Mouse (Mus musculus): ENCODE measurements around the gene Epb41l5. TPM values are rescaled to one million over a fixed set of nuclear protein-coding genes. Genes with fewer than 3 reads are reported as not detected.

Epb41l5 gene
- polyA plus RNA-seq, 1 experiment, result not detected

DNA sequence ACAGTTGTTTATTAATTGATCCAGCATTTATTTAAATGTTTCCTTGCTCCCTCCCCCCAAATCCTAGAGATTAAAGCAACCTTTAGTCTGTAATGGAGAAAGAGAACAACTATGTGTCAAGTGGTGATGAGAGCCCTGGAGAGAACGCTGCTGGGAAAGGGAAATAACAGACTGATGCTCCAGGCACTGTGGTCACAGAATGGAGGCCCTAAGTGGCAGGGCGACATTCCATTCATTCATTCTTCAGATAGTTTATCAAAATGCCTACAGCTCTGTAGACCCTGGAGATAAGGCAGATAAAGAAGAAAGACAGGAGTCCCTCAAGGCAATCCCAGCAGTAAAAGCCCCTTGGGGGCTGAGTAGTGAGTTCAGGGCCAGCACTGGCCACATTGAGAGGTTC lies 827 bp upstream of the Epb41l5 start:
- WGBS, result 79% methylated on average over 2 of the region's 2 CpGs
- no peaks in the 10 kb centered on the region for H3K4me1 ChIP-seq (ENCODE audit: control insufficient read depth, insufficient read depth, low read length)
- TF ChIP-seq POLR2A (IDR thresholded peaks at IDR 0.05; ENCODE audit: insufficient read depth, low read depth, low read length) (no peak), CTCF (IDR thresholded peaks at IDR 0.05; ENCODE audit: insufficient read depth, low read depth, low read length) (no peak)
- no peak overlapping the region for H3K27ac ChIP-seq (ENCODE audit: insufficient read depth, low read depth, low read length)
- no peak overlapping the region for H3K4me3 ChIP-seq (ENCODE audit: insufficient read depth, low read depth, low read length)

DNA sequence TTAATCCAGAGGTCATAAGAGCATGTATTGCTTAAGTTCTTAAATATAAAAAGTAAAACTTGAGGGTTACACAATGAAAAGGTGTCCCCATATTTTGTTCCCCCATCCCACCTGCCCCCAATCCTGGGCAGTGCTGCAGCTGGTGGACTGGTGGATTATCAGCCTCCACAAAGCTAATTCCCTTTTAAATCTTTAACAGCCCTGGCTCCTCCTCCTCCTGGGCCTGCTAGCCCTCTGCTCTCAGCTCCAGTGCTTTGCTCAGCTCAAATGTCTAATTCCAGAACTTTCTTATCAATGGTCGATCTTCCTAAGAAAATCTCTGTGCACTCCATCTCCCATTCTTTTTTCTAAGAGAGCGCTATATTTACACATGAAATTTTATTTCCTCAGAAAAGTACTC lies 2.4 kb downstream of the Epb41l5 start:
- 72% methylated on average over 2 of the region's 2 CpGs for WGBS
- peaks cover 3% of the 10 kb centered on the region; the same call in 1 of the 2 replicates for H3K4me1 ChIP-seq (ENCODE audit: control insufficient read depth, insufficient read depth, low read length)
- H3K27ac ChIP-seq (ENCODE audit: insufficient read depth, low read depth, low read length), result no peak overlapping the region
- TF ChIP-seq CTCF (IDR thresholded peaks at IDR 0.05; ENCODE audit: insufficient read depth, low read depth, low read length), result no peak
- H3K4me3 ChIP-seq (ENCODE audit: insufficient read depth, low read depth, low read length), result no peak overlapping the region

DNA sequence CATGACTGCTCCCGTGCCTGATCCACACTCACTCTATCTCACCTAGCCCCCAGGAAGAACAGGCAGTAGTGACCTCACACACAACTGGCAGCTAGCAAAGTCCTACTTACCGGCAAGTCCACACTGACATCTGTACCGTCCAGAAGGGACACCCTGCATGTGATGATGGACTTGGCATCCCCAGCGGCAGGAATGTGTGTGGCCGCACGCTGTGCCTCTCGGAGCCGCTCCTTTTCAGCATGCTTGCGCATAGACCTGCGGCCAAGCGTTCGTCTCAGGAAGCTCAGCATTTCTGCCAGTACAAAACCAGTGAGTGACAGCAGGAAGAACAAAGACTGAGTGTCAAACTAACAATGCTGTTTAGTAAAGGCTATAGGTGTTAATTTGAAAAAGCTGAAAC lies 6.4 kb downstream of the Epb41l5 start:
- Histone ChIP-seq H3K4me3 (ENCODE audit: insufficient read depth, low read depth, low read length) (no peak overlapping the region), H3K27ac (ENCODE audit: insufficient read depth, low read depth, low read length) (no peak overlapping the region), H3K4me1 (ENCODE audit: control insufficient read depth, insufficient read depth, low read length) (peaks cover 3% of the 10 kb centered on the region; the same call in 1 of the 2 replicates)
- WGBS, result 58% methylated on average over 12 of the region's 12 CpGs
- TF ChIP-seq POLR2A (IDR thresholded peaks at IDR 0.05; ENCODE audit: insufficient read depth, low read depth, low read length) (no peak), CTCF (IDR thresholded peaks at IDR 0.05; ENCODE audit: insufficient read depth, low read depth, low read length) (no peak)

DNA sequence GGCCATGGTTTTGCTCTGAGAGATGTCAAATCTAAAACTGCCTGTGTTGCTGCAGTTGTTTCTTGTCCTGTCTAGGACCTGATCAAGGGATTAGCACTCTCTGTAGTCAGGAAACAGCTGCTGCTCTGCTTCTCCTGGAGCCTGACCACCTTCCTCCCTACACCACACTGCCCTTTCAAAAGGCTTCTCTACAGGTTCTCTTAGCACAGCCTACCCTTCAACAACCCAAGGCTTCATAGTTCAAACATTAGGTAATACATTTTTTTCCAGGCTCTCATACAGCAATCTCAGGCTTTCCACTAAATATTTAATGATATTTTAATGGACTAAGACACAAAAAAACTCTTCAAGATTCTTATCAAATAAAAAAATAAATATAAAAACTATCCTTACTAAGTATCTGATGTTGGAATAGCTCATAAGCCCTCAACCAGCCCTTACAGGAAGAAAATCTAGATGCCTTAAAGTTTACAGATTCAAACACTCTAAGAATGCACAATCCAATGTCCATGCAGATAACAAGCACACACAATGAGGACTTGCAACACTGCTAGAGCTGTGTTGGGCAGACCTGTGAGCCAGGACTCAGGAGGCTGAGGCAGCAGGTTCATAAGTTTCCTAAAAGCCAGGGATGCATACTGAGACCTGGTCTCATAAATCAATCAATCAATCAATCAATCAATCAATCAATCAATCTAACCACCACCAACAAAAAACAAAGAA lies 7.5 kb downstream of the Epb41l5 start:
- Histone ChIP-seq H3K4me3 (ENCODE audit: insufficient read depth, low read depth, low read length) (no peak overlapping the region), H3K4me1 (ENCODE audit: control insufficient read depth, insufficient read depth, low read length) (peaks cover 3% of the 10 kb centered on the region; the same call in 1 of the 2 replicates)
- no peak for TF ChIP-seq POLR2A (IDR thresholded peaks at IDR 0.05; ENCODE audit: insufficient read depth, low read depth, low read length)
- TF ChIP-seq CTCF (IDR thresholded peaks at IDR 0.05; ENCODE audit: insufficient read depth, low read depth, low read length), result no peak

DNA sequence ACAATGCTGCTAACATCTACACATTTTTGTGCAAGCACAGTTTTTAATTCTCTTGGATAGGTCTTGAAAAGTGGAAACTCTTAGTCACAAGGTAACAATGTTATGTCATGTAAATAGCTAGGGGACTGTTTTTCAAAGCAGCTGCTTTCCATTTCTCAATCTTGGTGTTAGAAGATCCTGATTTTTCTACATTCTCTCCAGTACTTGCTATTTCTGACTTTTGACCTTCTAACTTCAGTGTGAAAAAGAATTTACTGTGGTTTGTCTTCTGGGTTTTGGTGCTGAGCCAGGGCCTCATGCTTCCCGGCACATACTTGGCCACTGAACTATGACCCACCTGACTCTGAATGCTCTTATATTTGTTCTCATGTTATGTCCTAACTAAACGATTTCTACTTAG lies 8.8 kb downstream of the Epb41l5 start:
- TF ChIP-seq POLR2A (IDR thresholded peaks at IDR 0.05; ENCODE audit: insufficient read depth, low read depth, low read length) (no peak), CTCF (IDR thresholded peaks at IDR 0.05; ENCODE audit: insufficient read depth, low read depth, low read length) (no peak)
- peaks cover 3% of the 10 kb centered on the region; the same call in 1 of the 2 replicates for H3K4me1 ChIP-seq (ENCODE audit: control insufficient read depth, insufficient read depth, low read length)
- H3K4me3 ChIP-seq (ENCODE audit: insufficient read depth, low read depth, low read length), result no peak overlapping the region
- 75% methylated on average over 2 of the region's 2 CpGs for WGBS
- H3K27ac ChIP-seq (ENCODE audit: insufficient read depth, low read depth, low read length), result no peak overlapping the region

More for the DNA sequence above, 7.5 kb downstream of the Epb41l5 start:
- H3K27ac ChIP-seq (ENCODE audit: insufficient read depth, low read depth, low read length), result no peak overlapping the region

DNA sequence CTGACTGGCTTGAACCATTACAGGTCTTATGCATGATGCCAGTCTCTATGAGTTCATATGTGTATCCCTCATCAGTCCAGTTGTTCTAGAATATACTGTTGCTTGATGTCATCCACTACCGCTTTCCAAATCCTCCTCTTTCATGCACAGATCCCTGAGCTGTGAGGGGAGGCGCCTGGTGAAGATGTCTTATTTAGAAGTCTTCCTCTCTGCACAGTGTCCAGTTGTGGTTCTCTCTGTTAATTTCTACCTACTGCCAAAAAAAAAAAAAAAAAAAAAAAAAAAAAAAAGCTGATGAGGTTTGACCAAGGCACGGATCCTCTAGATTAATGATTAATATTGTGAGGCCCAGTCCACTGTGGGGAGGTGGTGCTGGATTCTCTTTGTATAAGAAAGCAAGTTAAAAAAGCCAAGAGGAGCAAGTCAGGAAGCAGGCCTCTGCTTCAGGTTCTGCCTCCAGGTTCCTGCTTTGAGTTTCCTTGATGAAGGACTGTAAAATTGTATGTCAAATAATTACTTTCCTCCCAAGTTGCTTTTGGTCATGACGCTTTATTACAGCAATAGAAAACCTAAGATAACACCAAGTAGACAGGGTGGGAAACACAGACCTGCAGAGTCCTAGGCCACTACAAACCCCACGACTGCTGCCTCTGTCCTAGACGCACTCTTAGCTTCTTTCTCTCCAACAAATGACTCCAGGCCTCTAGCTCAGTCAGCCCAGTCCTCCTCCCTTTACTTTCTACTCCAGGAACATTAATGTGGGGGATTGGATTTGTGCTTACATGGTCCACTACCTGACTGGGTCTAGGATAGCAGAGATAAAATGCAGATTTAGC lies 11.4 kb downstream of the Epb41l5 start:
- Histone ChIP-seq H3K4me1 (ENCODE audit: control insufficient read depth, insufficient read depth, low read length) (no peaks in the 10 kb centered on the region), H3K27ac (ENCODE audit: insufficient read depth, low read depth, low read length) (no peak overlapping the region), H3K4me3 (ENCODE audit: insufficient read depth, low read depth, low read length) (no peak overlapping the region)
- no peak for TF ChIP-seq CTCF (IDR thresholded peaks at IDR 0.05; ENCODE audit: insufficient read depth, low read depth, low read length)
- no peak for TF ChIP-seq POLR2A (IDR thresholded peaks at IDR 0.05; ENCODE audit: insufficient read depth, low read depth, low read length)
- WGBS, result 94% methylated on average over 6 of the region's 6 CpGs

DNA sequence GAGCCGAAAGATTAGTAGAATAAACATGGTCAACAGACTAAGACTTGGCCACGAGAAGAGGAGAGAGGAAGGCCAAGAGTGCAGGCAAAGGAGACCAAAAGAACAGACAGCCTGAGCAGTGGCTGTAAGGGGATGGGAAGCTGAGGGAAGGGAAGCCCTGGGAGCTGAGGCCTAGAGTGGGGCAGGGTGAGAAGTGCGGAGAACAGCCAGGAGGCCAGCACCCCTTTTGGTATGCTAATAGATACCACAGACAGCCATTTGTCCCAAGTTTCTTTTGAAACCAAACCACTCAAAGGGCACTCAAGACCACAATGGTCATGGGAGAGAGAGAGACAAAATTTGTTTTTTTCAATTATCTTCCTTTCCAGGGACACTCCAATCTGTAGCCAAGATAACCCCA lies 14.1 kb downstream of the Epb41l5 start:
- Histone ChIP-seq H3K4me1 (ENCODE audit: control insufficient read depth, insufficient read depth, low read length) (no peaks in the 10 kb centered on the region), H3K4me3 (ENCODE audit: insufficient read depth, low read depth, low read length) (no peak overlapping the region), H3K27ac (ENCODE audit: insufficient read depth, low read depth, low read length) (no peak overlapping the region)
- WGBS, result 65% methylated on average over 3 of the region's 3 CpGs
- TF ChIP-seq CTCF (IDR thresholded peaks at IDR 0.05; ENCODE audit: insufficient read depth, low read depth, low read length) (no peak), POLR2A (IDR thresholded peaks at IDR 0.05; ENCODE audit: insufficient read depth, low read depth, low read length) (no peak)

DNA sequence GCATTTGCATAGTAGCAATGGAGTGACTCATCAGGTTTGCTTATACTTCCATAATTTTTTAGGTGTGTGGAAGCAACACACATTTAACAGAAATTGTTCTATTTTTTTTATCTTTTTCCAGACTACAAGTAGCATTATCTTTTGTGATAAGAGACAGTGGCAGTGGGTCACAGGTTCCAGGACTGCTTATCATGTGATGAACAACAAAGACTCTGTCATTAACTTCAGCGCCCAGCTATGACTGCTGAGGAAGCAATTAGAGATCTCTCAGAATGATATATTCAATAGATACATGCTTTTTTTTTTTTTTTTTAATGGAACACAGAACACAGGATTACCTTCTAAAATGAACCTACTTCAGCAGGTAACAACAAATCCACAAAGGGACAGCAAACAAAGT lies 18.4 kb downstream of the Epb41l5 start:
- no peak overlapping the region for H3K27ac ChIP-seq (ENCODE audit: insufficient read depth, low read depth, low read length)
- no peak overlapping the region for H3K4me3 ChIP-seq (ENCODE audit: insufficient read depth, low read depth, low read length)
- TF ChIP-seq POLR2A (IDR thresholded peaks at IDR 0.05; ENCODE audit: insufficient read depth, low read depth, low read length) (no peak), CTCF (IDR thresholded peaks at IDR 0.05; ENCODE audit: insufficient read depth, low read depth, low read length) (no peak)
- no peaks in the 10 kb centered on the region for H3K4me1 ChIP-seq (ENCODE audit: control insufficient read depth, insufficient read depth, low read length)
- 85% methylated on average over 1 of the region's 1 CpGs for WGBS

DNA sequence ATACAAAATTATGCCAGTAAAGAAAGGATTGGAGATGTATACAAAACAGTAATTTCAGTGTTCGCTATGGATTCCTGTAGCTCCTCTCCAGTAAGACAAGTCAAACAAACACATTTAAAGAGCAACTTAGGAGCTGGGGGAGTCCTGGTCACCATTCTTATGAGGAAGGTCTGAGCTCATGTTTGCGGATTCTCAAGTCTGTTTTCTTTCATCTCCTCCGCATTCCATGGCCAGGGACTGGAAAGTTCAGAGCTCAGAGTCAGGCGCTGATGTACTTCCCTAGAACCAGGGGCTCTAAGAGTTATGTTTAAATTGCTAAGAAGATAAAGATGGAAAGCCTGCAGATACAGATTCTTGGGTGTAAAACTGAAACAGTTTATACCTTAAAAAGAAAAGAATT lies 22.0 kb downstream of the Epb41l5 start:
- 92% methylated on average over 4 of the region's 4 CpGs for WGBS
- no peak for TF ChIP-seq POLR2A (IDR thresholded peaks at IDR 0.05; ENCODE audit: insufficient read depth, low read depth, low read length)
- no peak for TF ChIP-seq CTCF (IDR thresholded peaks at IDR 0.05; ENCODE audit: insufficient read depth, low read depth, low read length)
- H3K27ac ChIP-seq (ENCODE audit: insufficient read depth, low read depth, low read length), result no peak overlapping the region
- no peaks in the 10 kb centered on the region for H3K4me1 ChIP-seq (ENCODE audit: control insufficient read depth, insufficient read depth, low read length)
- no peak overlapping the region for H3K4me3 ChIP-seq (ENCODE audit: insufficient read depth, low read depth, low read length)

Data from olfactory bulb, adult 2 months (tissue).